ENCODE assay signal across 11 mouse cellular contexts in the genomic region with DNA sequence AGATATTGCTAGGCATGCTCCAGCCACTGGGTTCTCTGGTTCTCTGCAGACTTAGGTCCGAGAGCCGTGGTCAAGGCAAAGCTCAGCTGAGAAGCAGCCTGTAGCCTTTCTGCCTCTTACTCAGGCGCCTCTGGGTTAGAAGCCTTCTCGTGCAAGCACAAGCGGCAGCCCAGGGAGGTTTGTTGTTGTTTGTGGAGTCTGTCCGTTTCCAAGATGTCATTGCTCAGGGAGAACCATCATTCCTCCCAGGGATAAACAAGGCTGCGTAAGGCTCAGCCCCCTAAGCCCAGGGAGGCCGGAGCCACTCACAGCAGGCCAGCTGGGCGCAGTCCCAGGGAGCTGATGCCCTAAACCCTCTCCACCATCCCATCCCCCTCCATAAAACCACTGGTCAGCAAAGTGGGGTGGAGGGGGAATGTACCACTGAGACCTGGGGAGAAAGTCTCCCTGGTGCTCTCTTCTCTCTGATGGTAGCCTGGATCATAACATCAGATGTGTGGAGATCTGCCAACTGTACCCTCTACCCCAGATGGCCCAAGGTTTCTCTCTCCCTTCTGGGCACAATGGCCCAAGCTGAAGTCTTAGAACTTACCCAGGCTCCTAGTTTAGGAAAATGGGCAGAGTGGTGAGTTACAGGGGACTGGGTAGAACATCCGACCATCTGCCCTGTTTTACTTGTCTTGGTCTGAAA.
DNase-seq lines count a peak whose midpoint lies in the region; ATAC-seq and TF ChIP-seq lines count a peak whose summit lies in the region.
"Had no signal": no experiment of that assay in that cellular context is flagged by ENCODE, and none has a peak within 500 bp of the region (broad histone marks: within the 10 kb centered on the region; RNA-seq: fewer than 3 reads in every experiment).

No protein-coding gene starts in this region.

- TF ChIP-seq POLR2A in cerebellum, adult 2 months (IDR thresholded peaks at IDR 0.05; ENCODE audit: borderline replicate concordance, insufficient read depth, low read length): no peak
- no peak for TF ChIP-seq POLR2A in lung, adult 2 months (IDR thresholded peaks at IDR 0.05; ENCODE audit: borderline replicate concordance, extremely low read depth, low read depth, low read length)
- no peak for TF ChIP-seq POLR2A in limb, embryonic 14.5 days (IDR thresholded peaks at IDR 0.05; ENCODE audit: borderline replicate concordance, extremely low read depth, insufficient read depth, insufficient read length)

- peak overlapping the region; percentile 44 for H3K4me3 ChIP-seq in cerebellum, adult 2 months (replicated peaks; ENCODE audit: insufficient read depth, low read depth, low read length)
- H3K4me3 ChIP-seq in lung, adult 2 months (replicated peaks; ENCODE audit: extremely low read depth, low read depth, low read length): no peak overlapping the region
- H3K4me3 ChIP-seq in limb, embryonic 14.5 days (replicated peaks; ENCODE audit: low read length): no peak overlapping the region
- no peak overlapping the region for H3K4me3 ChIP-seq in stomach, embryonic 15.5 days (replicated peaks)
- H3K4me3 ChIP-seq: erythroblast, embryonic 14.5 days; heart, embryonic 12.5 days; liver, embryonic 13.5 days had no signal

- peak overlapping the region; percentile 22 for H3K4me2 ChIP-seq in limb, embryonic 14.5 days (replicated peaks; ENCODE audit: low read depth, low read length, severe bottlenecking)
- H3K4me2 ChIP-seq in stomach, embryonic 15.5 days: peak overlapping the region; percentile 29
- H3K4me2 ChIP-seq: heart, embryonic 12.5 days; liver, embryonic 13.5 days had no signal

- peak overlapping the region; percentile 2; the same call in 1 of the 2 replicates for H3K9ac ChIP-seq in limb, embryonic 14.5 days (ENCODE audit: low read depth, low read length, severe bottlenecking)
- H3K9ac ChIP-seq in stomach, embryonic 15.5 days: no peak overlapping the region
- H3K9ac ChIP-seq: liver, embryonic 13.5 days had no signal

- 26% methylated on average over 10 of the region's 10 CpGs for WGBS in cerebellum, adult 2 months
- 72% methylated on average over 10 of the region's 10 CpGs for WGBS in lung, adult 2 months
- 44% methylated on average over 10 of the region's 10 CpGs for WGBS in limb, embryonic 14.5 days
- 54% methylated on average over 10 of the region's 10 CpGs for WGBS in stomach, embryonic 15.5 days

- peak overlapping the region; percentile 72 for H3K27ac ChIP-seq in cerebellum, adult 2 months (ENCODE audit: insufficient read depth, low read length)
- H3K27ac ChIP-seq in limb, embryonic 14.5 days (replicated peaks; ENCODE audit: low read depth, low read length): no peak overlapping the region
- no peak overlapping the region for H3K27ac ChIP-seq in stomach, embryonic 15.5 days
- H3K27ac ChIP-seq: liver, embryonic 13.5 days had no signal

- no peaks in the 10 kb centered on the region for H3K27me3 ChIP-seq in cerebellum, adult 2 months (ENCODE audit: control insufficient read depth, insufficient read depth, low read length)
- no peaks in the 10 kb centered on the region for H3K27me3 ChIP-seq in limb, embryonic 14.5 days (ENCODE audit: control insufficient read depth, insufficient read depth, low read length)
- H3K27me3 ChIP-seq in stomach, embryonic 15.5 days (replicated peaks): no peaks in the 10 kb centered on the region

- no peaks in the 10 kb centered on the region for H3K9me3 ChIP-seq in limb, embryonic 14.5 days (ENCODE audit: control insufficient read depth, low read length)
- H3K9me3 ChIP-seq in stomach, embryonic 15.5 days: no peaks in the 10 kb centered on the region
- H3K9me3 ChIP-seq: heart, embryonic 12.5 days; liver, embryonic 13.5 days had no signal

- peaks cover 10% of the 10 kb centered on the region; the same call in 1 of the 2 replicates for H3K36me3 ChIP-seq in limb, embryonic 14.5 days (ENCODE audit: control insufficient read depth, insufficient read depth, low read length)
- H3K36me3 ChIP-seq in stomach, embryonic 15.5 days: no peaks in the 10 kb centered on the region
- H3K36me3 ChIP-seq: liver, embryonic 13.5 days had no signal

- no peak for TF ChIP-seq CTCF in cerebellum, adult 2 months (IDR thresholded peaks at IDR 0.05; ENCODE audit: borderline replicate concordance, insufficient read depth, low read depth, low read length)
- no peak for TF ChIP-seq CTCF in lung, adult 2 months (IDR thresholded peaks at IDR 0.05; ENCODE audit: insufficient read depth, low read length)

- peaks cover 37% of the 10 kb centered on the region for H3K4me1 ChIP-seq in cerebellum, adult 2 months (ENCODE audit: control insufficient read depth, insufficient read depth, low read length)
- peaks cover 6% of the 10 kb centered on the region; the same call in 1 of the 2 replicates for H3K4me1 ChIP-seq in lung, adult 2 months (ENCODE audit: control insufficient read depth, insufficient read depth, low read length)
- peaks cover 36% of the 10 kb centered on the region for H3K4me1 ChIP-seq in limb, embryonic 14.5 days (ENCODE audit: control insufficient read depth, insufficient read depth, low read length)
- H3K4me1 ChIP-seq in stomach, embryonic 15.5 days: peaks cover 38% of the 10 kb centered on the region

- ATAC-seq in limb, embryonic 14.5 days (ENCODE audit: low FRiP score, low read depth): no peak
- ATAC-seq in stomach, embryonic 15.5 days (ENCODE audit: insufficient read depth, low FRiP score, low read depth): no peak

- DNase-seq in cerebellum, adult 2 months: peak in 1 of 2 experiments; percentile 52
- DNase-seq in cerebellum, postnatal 14 days: no peak
- peak; percentile 53 for DNase-seq in lung, postnatal 10 days
- no peak for DNase-seq in lung, adult 2 months
- DNase-seq in limb, embryonic 14.5 days (ENCODE audit: low spot score): no peak
- DNase-seq in urinary bladder, postnatal 36 days (ENCODE audit: low spot score in 2 of 2): no peak
- no peak for DNase-seq in frontal cortex, postnatal 10 days (ENCODE audit: low spot score in 2 of 2)
- DNase-seq: liver, embryonic 13.5 days had no signal
